In genomic region chr12:51211691-51212090, GRCm38 (mm10) we compare ENCODE assay signal across 15 mouse cellular contexts.
"Had no signal": no experiment of that assay in that cellular context is flagged by ENCODE, and none has a peak within 500 bp of the region (broad histone marks: within the 10 kb centered on the region; RNA-seq: fewer than 3 reads in every experiment).

No protein-coding gene starts in this region.

- H3K4me1 ChIP-seq: limb, embryonic 12.5 days; limb, embryonic 15.5 days; liver, embryonic 13.5 days had no signal

- H3K4me2 ChIP-seq: limb, embryonic 12.5 days; limb, embryonic 15.5 days; liver, embryonic 13.5 days; midbrain, embryonic 11.5 days had no signal

- DNase-seq: kidney, adult 9 months; kidney, postnatal 25 days; left cerebral cortex, postnatal 4 days; liver, embryonic 13.5 days; lung, adult 2 months; lung, postnatal 14 days; lung, postnatal 4 days; midbrain, embryonic 14.5 days; thymus, adult 2 months; thymus, postnatal 14 days; thymus, postnatal 4 days had no signal

- H3K4me3 ChIP-seq: limb, embryonic 12.5 days; limb, embryonic 15.5 days; liver, embryonic 13.5 days had no signal

- H3K9ac ChIP-seq: limb, embryonic 12.5 days; limb, embryonic 15.5 days; liver, embryonic 13.5 days had no signal

- H3K9me3 ChIP-seq: limb, embryonic 12.5 days; limb, embryonic 15.5 days; liver, embryonic 13.5 days had no signal

- H3K27me3 ChIP-seq: limb, embryonic 12.5 days; limb, embryonic 15.5 days; liver, embryonic 13.5 days had no signal

- H3K27ac ChIP-seq: kidney, postnatal 0 days; limb, embryonic 12.5 days; limb, embryonic 15.5 days; liver, embryonic 13.5 days had no signal

- H3K36me3 ChIP-seq: limb, embryonic 12.5 days; limb, embryonic 15.5 days; liver, embryonic 13.5 days had no signal
